Mouse (Mus musculus) cerebellum, adult 8-10 months (tissue): ENCODE measurements around the gene Gm49416.
A peak's percentile ranks its signal among the peaks of the same experiment; 100 is the strongest.
"Not testable (repeated sequence)": the region's sequence is repeated elsewhere in the genome, so short reads cannot be mapped to it uniquely, and the experiment has no call there.

Experiments used
- DNase-seq: peaks from one replicate; pipeline ENCODE4 v3.0.0; 2022

The Gm49416 gene

DNA sequence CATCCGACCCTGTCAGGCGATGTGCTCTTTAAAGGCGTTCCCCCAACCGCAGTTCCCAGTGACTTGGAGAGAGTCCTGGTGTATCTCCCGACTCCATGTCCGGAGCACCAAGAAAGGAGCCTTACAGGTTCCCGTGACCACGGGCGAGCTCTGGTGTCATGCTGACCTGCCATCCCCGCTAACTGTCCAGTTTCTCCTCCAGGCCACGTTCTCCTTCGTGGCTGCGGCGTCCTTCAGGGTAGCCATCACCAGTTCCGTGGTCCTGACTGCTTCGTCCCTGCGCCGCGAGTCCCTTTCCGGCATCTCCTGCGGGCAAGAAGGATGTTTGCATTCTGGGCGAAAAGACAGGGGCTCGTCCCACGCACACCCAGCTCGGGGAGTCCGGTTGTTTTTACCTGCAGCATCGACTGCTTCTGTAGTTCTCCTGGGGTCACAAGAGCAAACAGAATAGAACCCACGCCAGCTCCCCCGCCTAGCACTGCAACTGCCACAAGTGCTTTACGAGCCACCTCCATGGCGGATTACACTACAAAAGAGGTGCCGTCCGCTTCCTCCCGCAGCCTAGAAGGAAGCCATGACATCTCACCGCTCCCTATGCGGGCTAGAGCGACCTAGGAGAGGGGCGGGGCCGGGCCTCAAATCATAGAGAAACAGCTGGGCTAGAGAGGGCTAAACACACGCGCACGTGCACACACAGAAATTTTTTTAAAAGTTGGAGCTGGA, 8.3 kb upstream of the Gm49416 start, which contains the start of gene Uqcc3:
Uqcc3 (minus strand) TSS at position 613 of the 723 bp plus-strand sequence.
- peak; percentile 86 for DNase-seq

DNA sequence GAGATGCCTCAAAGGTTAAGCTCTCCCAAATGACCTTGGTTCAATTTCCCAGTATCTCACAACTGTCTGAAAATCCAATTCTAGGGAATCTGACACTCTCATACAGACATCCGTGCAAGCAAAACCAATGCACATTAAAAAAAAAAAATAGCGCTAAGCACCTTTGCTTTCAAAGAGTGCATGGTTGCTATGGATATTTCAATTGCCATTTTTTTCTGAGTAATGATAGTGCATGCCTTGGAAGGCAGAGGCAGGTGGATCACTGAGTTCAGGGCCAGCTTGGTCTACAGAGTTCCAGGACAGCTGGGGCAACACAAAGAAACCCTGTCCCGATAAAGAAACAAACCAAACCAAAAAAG, 7.7 kb upstream of the Gm49416 start:
- no peak for DNase-seq

DNA sequence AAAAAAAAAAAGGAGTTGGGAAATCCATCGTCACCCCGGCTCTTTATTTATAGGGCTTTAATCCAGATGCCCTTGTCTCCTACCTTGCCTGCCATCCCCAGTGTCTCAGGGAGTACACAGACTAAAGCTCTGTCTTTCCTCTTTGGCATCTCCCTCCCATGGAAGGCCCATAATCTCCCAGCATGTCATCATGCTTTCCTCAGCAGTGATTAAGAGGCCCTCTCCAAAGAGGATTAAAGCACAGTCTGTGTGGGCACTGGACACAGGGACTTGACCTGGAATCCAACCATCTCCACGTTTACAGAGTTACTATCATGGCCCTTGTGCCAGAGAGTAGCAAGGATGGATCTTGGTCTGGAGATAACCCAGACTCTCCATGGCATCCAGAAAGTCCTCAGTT, 5.1 kb upstream of the Gm49416 start, which contains the start of the genes Lbhd1 and Gm49403:
Lbhd1 (plus strand) TSS at position 117 of the 400 bp plus-strand sequence.
Gm49403 (plus strand) TSS at position 315 of the 400 bp plus-strand sequence.
- no peak for DNase-seq

DNA sequence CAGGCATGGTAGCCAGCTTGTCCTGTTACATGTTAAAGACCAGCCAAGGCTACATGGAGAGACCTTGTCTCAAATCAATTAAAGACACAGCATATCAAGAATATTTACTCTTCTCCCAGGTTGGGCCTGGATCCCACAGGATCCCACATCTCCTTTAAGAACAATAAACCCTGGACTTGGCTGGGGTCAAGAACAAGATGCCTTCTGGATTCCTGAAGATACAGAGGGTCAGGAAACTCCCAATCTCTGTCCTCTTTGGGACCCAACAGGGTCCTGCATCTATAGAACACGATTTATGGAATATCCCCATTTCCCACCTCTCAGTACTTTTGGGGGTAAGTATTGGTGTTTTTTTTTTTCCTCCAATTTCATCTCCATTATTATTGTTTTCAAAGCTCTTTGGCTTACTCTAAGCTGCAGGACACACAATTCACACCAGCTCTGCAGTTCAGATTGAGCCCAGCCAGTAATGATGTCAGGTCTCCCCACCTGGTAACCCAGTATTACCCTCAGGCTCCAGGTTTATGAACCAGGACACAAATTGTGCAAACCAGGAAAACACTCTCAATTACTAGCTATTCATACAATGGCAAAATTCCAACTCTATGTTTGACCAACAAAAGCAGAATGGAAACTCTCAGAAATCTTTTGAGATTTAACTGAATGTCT, 1.7 kb upstream of the Gm49416 start:
- no peak for DNase-seq

DNA sequence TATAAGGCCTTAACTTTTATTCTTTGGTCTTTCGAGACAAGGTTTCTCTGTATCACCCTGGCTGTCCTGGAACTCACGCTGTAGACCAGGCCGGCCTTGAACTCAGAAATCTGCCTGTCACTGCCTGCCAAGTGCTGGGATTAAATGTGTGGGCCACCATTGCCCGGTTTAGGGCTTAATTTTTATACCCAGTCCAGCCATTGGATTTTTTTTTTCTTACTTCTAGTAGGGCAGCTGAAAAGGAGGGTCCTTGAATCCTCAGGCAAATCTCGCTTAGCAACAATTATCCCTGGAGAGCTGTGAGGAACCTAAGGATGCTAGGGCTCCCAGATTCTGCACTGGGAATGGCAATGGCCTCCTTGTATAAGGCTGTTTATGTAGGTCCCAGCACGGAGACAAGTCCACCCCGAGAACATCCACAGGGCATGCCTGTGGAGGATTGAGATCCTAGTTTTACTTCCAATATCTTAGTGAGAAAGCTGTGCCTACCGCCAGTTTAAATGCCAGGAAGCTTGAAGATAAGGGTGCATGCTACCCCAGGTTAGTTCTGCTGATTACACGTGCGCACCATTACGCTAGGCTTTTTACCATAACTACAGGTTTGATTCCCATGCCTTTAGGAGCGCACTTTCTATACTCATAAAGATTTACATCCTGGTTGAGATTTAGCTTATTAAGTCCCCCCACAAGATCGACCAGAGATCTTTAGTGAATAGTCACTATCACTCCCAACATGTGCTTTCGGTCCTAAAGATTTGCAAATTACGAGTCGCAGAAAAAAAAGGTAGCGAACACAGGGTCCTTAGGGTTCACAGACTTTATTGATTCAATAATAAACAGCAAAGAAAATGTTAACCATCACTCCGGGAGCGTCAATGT, 902 bp upstream of the Gm49416 start:
- DNase-seq, result no peak

DNA sequence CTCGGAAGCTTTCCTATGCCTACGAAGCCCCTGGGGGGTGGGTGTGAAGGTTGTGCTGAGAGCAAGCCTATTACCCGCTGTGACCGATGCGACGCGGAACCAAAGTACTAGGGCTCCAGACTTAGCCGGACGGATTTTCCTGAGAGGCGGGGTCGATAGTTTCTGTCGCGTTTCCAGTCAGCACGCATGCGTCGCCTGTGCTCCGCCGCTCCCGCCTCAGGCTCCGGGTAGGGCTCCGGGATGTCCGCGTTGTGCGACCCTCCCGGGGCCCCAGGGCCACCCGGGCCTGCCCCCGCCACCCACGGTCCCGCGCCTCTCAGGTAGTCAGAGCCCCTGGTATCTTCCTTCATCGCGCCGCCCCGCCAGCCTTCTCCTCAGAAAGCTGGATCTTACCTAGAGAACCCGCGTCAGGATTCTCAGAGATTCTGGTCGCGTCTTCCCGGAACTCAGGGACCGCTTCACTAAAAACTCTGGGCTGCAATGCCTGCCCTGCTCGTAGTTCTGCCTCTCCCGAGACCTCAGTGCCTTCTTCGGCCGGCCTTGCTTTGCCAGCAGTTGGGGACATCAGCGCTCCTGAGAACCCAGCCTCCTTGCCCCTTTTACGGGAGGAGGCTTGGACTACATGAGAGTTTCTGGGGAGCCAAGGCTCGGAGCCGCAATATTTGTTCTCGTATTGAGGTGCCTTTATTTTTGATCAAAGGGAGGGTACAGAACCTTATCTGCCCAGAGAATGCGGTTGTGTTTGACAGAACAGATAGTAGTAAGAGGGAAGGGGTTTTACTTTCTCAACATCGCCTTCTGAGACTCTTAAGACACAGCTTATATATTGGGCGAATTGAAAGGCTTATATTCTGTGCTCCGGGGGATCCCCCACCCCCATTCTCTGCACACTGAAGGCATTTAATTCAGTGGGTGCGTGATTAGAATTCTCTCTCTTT, 4.4 kb downstream of the Gm49416 start, which contains the start of gene Ints5:
Ints5 (plus strand) TSS at position 177 of the 938 bp plus-strand sequence.
- DNase-seq, result peak; percentile 84

DNA sequence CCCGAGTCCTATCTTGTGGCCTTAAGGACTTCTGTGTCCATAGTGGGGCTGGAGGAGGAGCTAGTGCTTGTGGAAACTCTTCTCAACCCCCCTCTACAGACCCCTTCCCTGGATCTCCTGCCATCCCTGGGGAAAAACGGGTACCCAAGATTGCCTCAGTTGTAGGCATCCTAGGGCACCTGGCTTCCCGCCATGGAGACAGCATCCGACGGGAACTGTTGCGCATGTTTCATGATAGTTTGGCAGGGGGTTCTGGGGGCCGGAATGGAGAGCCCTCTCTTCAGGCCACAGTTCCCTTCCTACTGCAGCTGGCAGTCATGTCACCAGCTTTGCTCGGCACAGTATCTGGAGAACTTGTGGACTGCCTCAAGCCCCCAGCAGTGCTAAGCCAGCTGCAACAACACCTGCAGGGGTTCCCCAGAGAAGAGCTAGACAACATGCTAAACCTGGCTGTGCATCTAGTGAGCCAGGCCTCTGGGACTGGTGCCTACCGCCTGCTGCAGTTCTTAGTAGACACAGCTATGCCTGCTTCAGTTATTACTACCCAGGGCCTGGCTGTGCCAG, 6.8 kb downstream of the Gm49416 start:
- DNase-seq, result no peak

DNA sequence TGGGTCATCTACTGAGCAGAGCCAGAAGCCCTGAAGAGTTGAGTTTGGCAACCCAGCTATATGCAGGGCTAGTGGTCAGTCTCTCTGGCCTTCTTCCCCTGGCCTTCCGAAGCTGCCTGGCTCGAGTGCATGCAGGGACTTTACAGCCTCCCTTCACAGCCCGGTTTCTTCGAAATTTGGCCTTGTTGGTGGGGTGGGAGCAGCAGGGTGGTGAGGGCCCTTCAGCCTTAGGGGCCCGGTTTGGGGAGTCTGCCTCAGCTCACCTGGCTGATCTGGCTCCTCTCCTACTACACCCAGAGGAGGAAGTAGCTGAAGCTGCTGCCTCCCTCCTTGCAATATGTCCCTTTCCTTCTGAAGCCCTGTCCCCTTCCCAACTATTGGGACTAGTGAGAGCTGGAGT, 7.5 kb downstream of the Gm49416 start:
- DNase-seq, result not testable (repeated sequence)

DNA sequence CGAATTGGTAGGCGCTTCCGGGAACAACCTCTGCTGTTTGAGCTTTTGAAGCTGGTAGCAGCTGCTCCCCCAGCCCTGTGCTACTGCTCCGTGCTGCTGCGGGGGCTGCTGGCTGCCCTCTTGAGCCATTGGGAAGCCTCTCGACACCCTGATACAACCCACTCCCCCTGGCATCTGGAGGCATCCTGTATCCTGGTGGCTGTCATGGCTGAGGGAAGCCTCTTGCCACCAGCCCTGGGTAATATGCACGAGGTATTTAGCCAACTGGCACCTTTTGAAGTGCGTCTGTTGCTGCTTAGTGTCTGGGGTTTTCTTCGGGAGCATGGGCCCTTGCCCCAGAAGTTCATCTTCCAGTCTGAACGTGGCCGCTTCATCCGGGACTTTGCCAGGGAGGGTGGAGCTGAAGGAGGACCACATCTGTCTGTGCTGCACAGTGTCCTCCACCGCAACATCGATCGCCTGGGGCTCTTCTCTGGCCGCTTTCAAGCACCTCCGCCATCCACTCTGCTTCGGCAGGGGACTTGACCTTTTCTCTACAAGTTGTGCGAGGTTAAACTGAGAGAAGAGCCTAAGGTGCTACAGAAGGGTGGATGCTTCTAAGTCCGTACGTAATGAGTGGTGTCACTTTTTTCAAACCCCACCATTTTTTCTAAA, 8.6 kb downstream of the Gm49416 start:
- not testable (repeated sequence) for DNase-seq

DNA sequence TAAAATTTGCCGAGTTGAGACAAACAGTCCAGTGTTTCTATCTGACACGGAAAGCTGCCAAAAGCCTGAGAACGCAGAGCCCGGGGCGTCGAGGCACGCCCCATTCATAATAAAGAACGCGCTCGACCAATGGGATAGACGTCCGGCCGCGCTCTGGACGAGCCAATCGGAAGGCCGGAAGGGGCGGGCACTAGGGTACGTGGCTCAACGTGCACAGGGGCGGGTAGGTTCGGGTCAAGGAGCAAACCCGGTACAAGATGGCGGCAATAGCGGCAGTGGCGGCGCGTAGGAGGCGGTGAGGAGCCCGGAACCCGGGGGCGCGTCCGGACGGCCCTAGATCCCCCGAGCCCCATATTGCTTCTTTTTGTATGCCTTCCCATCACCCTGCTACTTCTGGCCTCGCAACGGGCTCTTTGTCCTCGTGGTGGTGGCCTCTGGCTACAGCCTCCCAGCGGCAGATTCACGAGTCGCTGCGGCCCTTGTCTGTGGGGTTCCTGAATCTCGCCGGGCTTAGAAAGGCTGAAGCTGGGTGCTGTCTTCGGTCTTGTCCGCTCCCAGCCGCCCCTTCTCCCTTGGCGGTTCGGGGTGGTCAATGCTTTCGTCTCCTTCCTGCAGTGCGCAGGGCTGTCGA, 9.3 kb downstream of the Gm49416 start, which contains the start of gene Ganab:
Ganab (plus strand) TSS at position 207 of the 631 bp plus-strand sequence.
- DNase-seq, result peak; percentile 93

DNA sequence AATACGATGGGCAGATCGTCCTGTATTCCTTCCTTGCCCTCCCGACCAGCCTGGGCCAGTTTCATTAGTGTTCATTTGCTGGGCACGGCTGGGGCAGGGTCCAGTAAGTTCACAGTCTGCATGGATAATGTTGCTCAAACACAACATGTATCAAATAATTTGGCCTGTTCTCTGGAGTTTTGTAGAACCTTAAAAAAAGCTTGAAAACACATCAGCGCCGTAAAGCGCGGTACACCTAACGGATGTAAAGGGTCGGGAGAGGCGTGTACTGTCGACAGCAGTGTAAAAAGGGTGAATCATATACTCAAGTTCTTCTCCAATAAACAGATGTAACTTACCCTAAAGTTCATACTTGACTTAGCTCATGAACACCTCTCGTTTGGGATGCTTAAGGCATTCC, 9.8 kb downstream of the Gm49416 start:
- no peak for DNase-seq

DNA sequence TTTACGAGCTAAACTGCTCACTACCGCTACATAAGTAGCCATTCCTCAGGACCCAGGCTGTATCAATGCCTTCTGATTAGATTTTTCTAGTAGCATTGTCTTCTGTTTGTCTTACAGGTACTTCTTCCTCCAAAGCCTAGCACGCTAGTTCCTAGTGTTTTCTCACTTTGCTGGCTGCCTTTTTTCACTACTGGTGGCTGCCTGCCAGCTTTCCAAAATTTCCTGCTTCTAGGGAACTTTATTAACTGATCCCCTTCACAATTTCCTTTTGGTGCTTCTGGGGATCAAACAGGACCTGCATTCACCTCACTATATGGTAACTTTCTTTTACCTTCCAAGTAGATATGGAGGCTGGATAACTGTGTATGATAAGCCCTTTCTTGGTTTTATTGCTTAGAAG, 10.4 kb downstream of the Gm49416 start:
- no peak for DNase-seq

DNA sequence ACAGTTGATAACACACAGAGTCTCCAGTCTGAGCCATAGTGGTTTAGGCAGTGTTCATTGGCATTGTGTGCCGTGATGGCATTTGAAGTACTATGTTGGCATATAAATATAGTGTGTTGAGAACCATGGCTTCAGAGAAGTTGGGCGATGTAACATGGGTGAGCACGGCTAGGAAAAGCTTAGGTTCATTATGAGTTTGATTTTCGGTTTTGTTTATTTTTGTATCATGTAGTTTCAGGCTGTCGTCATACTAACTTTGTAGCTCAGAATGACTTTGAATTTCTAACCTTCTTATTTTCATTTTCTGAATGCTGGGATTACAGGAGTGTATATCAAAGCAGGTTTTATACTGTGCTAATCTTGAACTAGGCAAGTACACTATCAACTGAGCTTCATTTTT, 14.7 kb downstream of the Gm49416 start:
- no peak for DNase-seq

DNA sequence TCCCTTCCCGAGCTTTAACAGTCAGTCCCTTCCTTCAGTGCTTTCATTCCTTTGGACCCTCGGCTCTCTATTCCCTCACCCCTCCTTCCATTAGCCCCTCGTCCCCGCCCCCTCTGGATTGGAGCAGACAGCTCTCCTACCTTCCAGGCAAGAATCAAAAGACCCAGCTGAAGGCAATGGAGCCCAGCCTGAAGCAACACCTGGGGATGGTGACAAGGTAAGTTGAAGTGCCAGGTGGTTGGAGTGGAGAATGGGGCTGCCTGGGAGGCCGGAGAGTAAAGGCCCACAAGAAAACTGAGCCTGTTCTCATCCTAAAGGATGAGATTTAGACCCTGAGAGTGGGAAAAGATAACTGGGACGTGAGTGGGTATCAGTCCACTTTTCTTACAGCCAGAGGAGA, 19.8 kb downstream of the Gm49416 start:
- DNase-seq, result no peak

DNA sequence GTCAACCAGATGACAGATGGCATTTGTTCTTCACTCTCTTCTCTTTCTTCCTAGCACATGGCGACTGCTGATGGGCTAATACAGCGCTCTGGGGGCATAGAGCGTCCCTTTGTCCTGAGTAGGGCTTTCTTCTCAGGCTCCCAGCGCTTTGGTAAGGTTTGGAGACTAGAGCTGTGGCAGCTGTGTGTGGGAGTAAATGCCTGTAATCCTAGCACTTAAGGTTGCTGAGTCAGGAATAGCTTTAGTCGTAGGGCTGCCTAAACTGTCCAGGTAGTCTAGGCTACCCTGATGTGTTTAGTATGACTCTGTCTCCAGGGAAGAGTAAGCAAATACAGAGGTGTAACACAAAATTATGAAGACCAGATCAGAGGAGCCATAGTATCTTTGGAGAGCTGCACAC, 23.1 kb downstream of the Gm49416 start:
- DNase-seq, result no peak

DNA sequence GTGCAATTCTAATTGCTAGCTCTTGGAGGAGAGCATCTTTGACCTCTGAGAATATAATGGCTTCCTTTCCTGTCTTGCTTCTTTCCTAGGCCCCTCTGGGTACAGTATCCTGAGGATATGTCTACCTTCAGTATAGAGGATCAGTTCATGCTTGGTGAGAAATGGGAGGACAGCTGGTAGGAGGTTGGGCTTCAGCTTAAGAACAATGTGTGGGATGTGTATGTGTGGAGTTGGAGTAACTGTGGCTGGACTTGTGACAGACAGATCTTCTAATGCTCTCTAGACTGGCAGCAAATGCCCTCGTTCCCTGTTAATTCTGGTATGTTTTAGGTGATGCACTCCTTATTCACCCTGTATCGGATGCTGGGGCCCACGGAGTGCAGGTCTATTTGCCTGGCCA, 25.5 kb downstream of the Gm49416 start:
- DNase-seq, result no peak

DNA sequence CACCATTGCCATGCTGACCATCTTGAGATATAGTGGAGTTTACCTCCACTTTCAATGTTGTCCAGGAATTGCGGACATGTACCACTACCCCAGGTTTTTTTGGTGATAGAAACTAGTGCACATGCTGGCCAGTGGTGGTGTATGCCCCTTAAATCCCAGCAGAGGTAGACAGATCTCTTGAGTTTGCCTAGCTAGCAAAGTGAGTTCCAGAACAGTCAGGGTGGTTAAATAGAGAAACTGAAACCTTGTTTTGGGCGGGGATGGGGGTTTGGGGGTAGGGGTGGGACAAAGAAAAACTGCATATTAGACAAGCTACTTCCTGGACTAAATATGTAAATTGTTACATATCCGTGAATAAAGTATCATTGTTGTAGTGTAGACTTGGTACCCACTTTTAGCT, 30.3 kb downstream of the Gm49416 start:
- DNase-seq, result no peak

DNA sequence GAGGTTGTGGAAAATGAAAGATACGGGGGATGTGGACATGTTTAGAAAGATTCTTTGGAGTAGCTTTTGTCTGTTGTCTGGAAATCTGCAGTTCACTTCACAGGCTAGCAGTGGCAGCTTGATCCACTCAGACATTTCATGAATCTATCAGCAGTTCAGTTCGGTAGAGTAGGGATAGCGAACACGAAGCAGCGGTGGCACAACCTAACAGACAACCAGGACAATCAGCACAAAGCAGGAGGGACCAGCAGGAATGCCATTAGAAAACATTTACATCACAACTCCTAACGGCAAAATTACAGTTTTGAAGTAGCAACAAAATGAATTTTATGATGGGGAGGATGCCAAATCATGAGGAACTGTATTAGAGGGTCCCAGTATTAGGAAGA, 31.0 kb downstream of the Gm49416 start:
- DNase-seq, result no peak

DNA sequence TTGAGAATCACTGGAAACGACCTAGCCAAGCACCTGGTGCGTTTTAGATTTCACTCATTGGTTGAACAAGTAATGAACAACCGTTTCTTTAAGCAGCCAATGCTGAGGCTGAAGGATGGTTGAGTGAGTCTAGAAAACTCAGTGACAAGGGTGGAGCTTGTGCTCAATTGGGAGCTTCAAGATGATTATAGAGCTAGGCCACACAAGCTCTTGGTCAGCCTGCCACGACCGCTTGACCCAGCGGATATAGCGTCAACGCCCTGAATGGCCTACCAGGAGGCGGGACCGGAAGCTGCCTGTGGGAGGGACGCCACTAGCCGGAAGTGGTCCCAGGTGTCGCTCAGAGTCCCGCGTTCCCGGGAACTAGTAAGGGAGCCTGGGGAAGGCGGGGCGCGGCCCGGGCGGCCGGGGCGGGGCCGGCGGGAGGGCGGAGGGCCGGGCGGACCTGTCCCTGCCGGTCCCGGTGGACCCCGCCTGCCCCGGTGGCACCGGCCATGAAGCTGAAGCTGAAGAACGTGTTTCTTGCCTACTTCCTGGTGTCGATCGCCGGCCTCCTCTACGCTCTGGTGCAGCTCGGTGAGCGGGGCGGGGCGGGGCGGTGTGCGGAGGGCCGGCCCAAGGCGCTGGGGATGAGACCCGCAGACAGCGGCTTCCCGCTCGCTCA, 31.5 kb downstream of the Gm49416 start, which contains the start of gene B3gat3:
B3gat3 (plus strand) TSS at position 302 of the 664 bp plus-strand sequence.
- DNase-seq, result peak; percentile 94

DNA sequence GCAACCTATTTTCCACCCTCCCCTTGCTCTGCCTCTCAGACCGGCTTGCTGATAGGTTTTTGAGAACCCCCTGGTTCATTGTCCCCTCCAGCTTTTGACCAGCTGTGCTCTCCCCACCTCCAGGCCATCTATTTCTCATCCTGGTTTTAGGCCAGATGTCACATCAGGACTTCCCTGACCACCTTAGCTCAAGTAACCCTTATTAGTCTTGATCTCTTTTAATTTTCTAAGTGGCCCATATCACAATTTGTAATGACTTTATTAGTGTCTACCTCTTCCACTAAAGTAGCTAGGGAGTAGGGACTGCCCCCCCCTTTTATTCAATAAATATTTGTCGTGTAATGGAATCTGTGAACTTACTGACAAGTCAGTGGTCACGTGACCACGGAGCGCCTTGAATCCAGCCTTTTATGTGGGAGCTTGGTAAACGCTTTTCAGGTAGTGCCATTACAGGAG, 32.1 kb downstream of the Gm49416 start:
- no peak for DNase-seq
